Mouse (Mus musculus): Measurements from ENCODE around the gene Hspa1l.
"Not testable (repeated sequence)": the region's sequence is repeated elsewhere in the genome, so short reads cannot be mapped to it uniquely, and the experiment has no call there.

DNA sequence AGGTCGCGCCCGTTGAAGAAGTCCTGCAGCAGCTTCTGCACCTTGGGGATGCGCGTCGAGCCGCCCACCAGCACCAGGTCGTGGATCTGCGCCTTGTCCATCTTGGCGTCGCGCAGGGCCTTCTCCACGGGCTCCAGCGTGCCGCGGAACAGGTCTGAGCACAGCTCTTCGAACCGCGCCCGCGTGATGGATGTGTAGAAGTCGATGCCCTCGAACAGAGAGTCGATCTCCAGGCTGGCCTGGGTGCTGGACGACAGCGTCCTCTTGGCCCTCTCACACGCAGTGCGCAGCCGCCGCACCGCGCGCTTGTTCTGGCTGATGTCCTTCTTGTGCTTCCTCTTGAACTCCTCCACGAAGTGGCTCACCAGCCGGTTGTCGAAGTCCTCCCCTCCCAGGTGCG lies 1.7 kb upstream of the Hspa1l start:
- not testable (repeated sequence) for TF ChIP-seq TAL1, GATA1 (IDR thresholded peaks at IDR 0.05; ENCODE audit: low read length)

Measured in erythroblast, embryonic 14.5 days (primary cell).